Mouse (Mus musculus): ENCODE results near the gene Atl3.
A peak's percentile ranks its signal among the peaks of the same experiment; 100 is the strongest.
"Not testable (repeated sequence)": the region's sequence is repeated elsewhere in the genome, so short reads cannot be mapped to it uniquely, and the experiment has no call there.

Gene Atl3

DNA sequence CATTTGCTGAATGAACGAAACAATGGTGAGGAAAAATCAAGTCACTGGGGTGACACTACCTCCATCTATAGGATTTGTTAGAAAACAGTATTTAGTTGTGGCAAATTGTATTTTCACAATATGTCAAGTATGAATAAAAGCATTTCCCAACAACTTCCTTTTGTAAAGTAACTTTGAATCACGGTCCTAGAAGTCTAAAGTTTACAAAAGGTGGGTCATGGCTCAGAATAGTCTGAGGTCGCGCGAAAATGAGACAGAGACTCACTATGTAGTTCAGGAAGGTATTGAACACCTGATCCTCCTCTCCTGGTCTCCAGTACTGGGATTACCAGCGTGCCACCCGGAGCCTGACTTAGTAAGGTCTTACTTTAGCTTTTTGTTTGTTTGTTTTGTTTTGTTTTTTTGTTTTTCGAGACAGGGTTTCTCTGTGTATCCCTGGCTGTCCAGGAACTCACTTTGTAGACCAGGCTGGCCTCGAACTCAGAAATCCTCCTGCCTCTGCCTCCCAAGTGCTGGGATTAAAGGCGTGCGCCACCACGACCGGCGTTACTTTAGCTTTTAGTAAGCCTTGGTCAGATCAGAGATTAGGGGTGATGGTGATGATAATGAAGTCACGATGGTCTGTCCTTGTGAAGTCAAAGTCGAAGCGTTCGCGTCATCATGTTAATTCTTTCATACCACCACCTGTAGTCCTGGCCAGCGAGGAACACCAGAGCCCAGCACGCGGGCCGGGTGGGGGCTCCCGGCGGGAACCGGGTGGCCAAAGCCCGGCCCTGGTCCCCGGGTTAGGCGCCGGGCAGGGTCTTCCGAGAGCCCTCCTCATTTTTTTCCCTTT lies at the start of gene Atl3:
TSS of gene Atl3 (plus strand) at position 689 of the 835 bp plus-strand sequence.
- no peak for DNase-seq (ENCODE audit: low spot score in 2 of 2)

GRCm38 (mm10) chr19:7445105-7445504 lies 48.7 kb upstream of the Atl3 start:
- no peak for DNase-seq (ENCODE audit: low spot score in 2 of 2)

GRCm38 (mm10) chr19:7445596-7445995 lies 48.2 kb upstream of the Atl3 start:
- DNase-seq (ENCODE audit: low spot score in 2 of 2): no peak

DNA sequence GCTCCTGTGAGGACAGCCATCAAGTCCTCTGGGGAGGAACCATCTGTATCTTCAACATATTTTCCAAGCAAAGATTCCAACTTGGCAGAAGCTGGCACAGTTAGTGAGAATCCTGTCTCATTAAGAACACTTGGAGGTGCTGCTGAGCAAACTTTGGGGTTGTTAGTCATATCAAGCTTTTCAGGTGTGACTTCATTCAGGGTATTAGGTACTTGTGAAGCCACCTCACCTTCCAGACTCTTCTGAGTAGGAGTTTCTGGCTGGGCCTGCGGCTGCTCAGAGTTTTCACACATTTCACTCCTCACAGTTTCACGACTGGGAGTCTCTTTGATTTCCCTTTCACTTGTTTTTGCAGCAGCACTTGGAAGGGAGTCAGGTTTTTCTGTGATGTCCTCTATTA lies 37.0 kb upstream of the Atl3 start:
- DNase-seq (ENCODE audit: low spot score in 2 of 2): no peak

DNA sequence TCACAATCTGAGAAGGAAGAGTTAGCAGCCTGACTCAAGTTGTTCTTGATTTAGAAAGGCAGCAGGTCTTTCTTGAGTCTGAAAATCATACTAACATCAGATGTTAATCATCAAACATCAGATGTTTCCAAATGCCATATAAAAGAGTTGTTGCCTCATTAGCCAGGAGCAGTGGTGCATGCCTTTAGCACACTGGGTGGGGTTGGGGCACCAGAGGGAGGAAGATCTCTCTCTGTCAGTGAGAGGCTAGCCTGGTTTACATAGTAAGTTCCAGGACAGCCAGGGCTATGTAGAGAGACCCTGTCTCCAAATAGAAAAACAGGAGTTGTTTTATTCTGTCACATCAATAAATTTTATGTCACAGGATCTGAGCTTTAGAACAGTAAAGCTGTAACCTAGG lies 34.9 kb upstream of the Atl3 start:
- no peak for DNase-seq (ENCODE audit: low spot score in 2 of 2)

DNA sequence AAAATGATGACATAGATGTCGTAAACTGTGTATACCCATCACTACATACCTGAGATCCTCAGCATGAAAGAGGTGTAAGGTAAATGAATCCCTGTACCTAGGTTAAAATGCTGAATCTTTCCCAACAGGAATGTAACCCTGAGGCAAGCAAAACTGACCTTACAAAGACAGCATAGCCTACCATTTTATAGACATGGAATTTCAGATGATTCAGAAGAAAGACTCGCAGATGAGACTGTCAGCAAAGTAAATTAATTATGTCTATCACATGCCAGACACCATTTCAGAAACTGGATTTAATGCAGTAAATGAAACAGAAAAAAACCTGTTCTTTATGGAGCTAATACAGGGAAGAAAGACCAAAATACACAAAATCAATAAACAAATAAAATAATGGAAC lies 34.5 kb upstream of the Atl3 start:
- DNase-seq (ENCODE audit: low spot score in 2 of 2): no peak

DNA sequence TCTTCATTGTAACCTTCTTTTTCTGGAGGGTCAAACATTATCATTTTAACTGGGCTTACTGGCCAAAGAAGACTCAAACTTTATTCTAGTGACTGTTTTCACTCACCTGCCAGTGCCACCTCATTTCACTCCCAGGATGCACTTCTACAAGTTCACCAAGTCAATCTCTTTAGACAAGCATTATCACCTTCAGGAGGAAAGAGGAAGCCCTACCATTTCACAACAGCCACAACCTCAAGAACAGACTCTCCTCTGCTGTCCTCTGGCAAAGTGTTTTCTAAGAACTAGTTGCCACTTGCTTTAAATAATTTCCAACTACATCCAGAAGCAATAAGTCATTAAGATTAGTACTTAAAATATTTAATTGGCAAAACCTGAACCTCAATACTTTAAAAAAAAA lies 25.9 kb upstream of the Atl3 start:
- no peak for DNase-seq (ENCODE audit: low spot score in 2 of 2)

- DNase-seq (ENCODE audit: low spot score in 2 of 2): no peak
Measured at GRCm38 (mm10) chr19:7470643-7471042, 23.2 kb upstream of the Atl3 start.

- DNase-seq (ENCODE audit: low spot score in 2 of 2): no peak
Measured at GRCm38 (mm10) chr19:7479751-7480248, 14.0 kb upstream of the Atl3 start.

DNA sequence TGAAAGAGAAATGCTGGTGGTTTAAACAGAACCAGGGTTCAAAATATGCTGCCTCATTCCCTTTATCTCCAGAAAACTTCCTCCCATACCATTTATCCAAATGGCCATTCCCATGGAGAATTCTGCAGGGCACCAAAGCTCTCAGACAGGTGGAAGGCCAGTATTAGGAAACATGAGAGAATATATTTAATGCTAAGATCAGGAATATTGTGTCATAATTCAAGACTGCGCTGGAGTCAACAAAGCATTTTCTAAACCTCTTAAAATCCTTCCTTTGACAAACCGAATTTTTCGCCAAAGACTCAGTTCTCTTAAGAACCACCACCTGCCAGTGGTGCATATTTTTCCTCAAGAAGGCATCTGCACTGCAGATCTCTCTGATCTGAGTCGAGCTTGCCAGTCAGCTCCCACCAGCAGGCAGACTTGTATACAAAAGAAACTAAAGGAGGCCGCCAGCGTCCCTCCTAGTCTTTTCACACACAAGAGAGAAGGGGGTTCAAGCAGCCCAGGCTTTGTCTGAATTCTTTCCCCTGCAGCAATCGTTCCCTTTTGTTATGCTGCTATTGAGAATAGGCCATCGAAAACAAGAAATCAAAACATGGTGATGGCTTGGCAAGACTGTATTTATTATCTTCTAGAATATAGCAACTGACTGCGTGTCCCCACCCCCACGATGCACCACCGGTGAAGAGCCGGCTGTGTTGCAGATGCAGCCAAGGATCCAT lies 12.1 kb upstream of the Atl3 start:
- peak; percentile 36 to 53 for DNase-seq (ENCODE audit: low spot score in 2 of 2)

DNA sequence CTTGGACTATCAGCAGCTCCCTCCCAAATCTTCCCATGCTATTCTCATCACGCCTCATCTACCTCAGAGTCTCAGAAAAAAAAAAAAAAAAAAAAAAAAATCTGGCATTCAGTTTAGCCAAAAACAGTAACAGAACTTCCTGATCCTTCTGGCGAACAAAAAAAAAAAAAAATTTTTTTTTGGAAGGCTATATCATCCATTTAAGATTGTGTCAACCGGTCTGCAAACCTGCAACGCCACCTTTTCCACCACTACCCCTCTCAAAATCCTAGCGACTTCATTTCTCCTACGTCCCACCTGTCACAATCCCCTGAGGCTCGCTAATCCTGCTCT lies 11.6 kb upstream of the Atl3 start:
- no peak for DNase-seq (ENCODE audit: low spot score in 2 of 2)

GRCm38 (mm10) chr19:7482599-7483511 lies 11.0 kb upstream of the Atl3 start, which contains the start of gene Rtn3:
Gene Rtn3, minus strand, starts transcription at chr19:7483281.
- DNase-seq (ENCODE audit: low spot score in 2 of 2): peak; percentile 93 to 95

DNA sequence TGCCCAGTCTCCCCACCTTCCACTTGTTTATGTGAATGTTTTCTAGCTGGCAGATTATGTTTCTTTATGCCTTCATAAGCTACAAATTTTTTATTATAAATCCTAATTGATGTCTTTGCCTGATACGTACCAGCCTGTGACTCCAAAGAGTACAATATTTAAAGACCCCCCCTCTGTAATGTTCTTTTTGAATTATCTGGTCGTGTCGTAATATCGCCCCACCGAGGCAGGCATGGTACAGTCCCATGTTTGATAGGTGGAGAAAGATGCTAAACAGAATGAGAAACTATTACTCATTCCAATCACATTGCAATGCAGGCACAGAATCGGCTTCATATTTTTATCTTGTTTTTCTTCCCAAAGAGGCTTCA lies 10.3 kb upstream of the Atl3 start:
- peak in 1 of 2 experiments; percentile 51 for DNase-seq (ENCODE audit: low spot score in 2 of 2)

- DNase-seq (ENCODE audit: low spot score in 2 of 2): peak in 1 of 2 experiments; percentile 14
Measured at GRCm38 (mm10) chr19:7484076-7484475, 9.8 kb upstream of the Atl3 start.

DNA sequence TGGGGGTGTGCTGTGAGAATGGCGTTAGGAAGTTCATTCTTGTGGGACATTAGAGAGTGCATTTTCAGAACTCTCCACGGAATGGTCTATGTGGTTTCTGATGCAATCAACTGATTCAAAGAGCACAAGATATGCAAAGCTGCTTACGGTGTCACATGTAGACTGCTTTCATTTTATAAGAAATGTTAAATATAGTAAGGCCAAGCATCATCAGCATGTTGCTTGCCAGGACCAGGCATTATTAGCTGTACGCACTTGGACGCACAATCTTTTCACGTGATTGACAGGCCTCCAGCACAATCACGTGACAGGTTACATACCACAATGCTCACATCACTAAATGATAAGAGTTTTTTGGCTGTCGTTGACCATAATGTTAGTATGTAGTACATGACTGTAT lies 6.2 kb upstream of the Atl3 start:
- DNase-seq (ENCODE audit: low spot score in 2 of 2): no peak

DNA sequence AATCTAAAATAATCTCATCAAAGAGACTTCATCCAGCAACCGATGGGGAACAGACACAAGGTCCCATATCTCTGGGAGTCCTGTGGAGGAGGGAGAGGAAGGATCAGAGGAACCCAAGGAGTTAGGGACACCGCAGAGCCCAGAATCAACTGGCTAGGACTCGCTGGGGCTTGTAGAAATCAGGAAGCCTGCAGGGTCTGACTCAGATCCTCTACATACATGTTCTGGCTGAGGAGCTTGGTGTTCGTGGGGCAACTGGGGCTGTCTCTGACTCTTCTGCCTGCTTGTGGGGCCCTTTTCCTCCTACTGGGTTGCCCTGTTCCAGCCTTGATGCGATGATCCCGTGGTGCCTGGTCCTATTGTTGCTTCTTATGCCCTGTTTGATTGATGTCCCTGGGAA lies 1.9 kb upstream of the Atl3 start:
- DNase-seq (ENCODE audit: low spot score in 2 of 2): no peak

- no peak for DNase-seq (ENCODE audit: low spot score in 2 of 2)
Measured at GRCm38 (mm10) chr19:7492682-7493081, 1.2 kb upstream of the Atl3 start.

DNA sequence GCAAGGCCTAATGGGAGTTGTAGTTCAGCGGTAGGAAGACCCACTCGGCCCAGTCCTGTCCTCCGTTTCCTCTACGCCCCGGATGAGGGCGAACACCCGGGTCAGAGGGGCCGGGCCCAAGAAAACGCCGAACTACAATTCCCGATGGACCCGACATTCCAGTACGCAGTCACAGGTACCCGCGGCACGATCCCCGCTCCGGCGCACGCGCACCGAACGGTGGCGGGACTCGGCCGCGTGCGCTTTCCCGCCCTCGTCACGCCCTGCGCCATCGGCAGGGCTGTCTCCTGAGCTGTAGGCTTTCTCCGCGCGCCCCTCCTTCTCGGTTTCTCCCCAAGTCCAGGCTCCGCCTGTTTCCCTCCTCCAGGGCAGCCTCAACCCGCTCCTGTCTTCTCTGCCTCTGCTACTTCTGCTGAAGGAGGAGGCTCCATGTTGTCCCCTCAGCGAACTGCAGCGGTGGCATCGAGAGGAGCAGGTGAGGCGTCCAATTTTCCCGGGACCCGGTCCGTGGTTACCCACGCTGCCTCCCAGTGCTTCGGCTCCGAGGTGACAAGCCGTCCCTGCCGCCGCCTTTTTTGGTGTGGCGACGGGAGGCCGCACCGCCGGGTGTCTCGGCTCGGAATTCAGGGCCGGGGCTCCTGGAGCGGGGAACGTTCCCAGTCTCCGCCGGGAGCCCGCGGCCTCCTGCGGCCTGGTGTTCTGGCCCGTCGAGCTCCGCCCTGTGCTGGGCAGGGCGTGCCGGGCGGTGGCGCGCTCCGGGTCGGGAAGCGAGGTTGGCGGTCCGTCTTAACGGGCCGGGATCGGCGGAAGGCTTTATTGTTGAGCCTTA lies 561 bp downstream of the Atl3 start:
- DNase-seq (ENCODE audit: low spot score in 2 of 2): peak; percentile 96

DNA sequence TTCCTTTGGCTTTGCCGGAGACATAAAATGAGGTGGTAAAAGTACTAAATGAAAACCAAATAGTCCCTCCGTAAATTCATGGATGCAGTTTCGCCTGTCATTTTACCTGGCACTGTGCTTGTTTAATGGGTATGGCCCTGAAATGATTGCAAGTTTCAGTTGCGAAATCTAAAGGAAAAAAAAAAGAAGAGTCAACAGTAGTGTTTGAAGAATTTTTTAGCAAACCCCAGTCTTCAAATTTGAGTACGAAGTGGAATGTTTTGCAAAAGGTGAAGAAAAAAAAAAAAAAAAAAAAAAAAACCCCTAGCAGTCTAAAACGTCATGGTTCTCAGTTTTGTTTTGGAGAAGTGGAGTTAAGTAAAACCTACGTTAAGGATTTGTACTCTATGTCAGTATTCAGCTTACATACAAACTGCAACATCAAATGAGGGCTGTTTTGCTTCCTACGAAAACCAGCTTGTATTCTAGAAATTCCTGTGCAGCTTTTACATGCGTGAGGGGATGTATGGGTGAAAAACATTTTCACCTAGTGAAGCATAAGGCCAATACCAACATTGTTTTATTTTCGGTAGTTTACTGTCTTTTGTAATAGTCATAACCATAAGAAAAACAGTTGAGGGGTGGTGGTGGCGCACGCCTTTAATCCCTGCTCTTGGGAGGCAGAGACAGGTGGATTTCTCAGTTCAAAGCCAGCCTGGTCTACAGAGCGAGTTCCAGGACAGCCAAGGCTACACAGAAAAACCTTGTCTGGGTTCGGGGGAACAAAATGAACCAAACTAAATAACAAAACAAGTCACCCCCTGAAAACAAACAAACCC lies 1.6 kb downstream of the Atl3 start:
- DNase-seq (ENCODE audit: low spot score in 2 of 2): no peak

GRCm38 (mm10) chr19:7496070-7496469 lies 2.2 kb downstream of the Atl3 start:
- DNase-seq (ENCODE audit: low spot score in 2 of 2): not testable (repeated sequence)

Data from frontal cortex, postnatal 14 days (tissue).